Mouse (Mus musculus) liver (tissue): ENCODE results near the gene Akr1c13.
A peak's percentile ranks its signal among the peaks of the same experiment; 100 is the strongest.

Experiments
- DNase-seq: peaks from one replicate; pipeline ENCODE4 v3.0.0-alpha.2; 2020; ENCODE audit warnings: mixed read lengths

Akr1c13 gene

GRCm38 (mm10) chr13:4244861-4245559, 54.1 kb downstream of the Akr1c13 start:
- peak; percentile 43 for DNase-seq

- no peak for DNase-seq
Observed at GRCm38 (mm10) chr13:4249347-4249746, 58.4 kb downstream of the Akr1c13 start.
